Mouse (Mus musculus) neural tube, postnatal 0 days (tissue): ENCODE results near the gene Tgds. TPM values are rescaled to one million over a fixed set of nuclear protein-coding genes. Genes with fewer than 3 reads are reported as not detected.

Source experiments
- polyA plus RNA-seq: library from polyadenylated mRNA; unstranded; fragments of >200 nt; fragmentation: Nextera tagmentation; extraction: Ambion mirVana; gene quantifications from 2 replicates; pipeline ENCODE4 v1.2.1, GENCODE M21; 2015

Gene Tgds
- polyA plus RNA-seq = 12.1 and 14.1 TPM in 2 replicates

GRCm38 (mm10) chr14:118132642-118132977, at the start of gene Tgds:
Tgds (minus strand) TSS chr14:118132755.

DNA sequence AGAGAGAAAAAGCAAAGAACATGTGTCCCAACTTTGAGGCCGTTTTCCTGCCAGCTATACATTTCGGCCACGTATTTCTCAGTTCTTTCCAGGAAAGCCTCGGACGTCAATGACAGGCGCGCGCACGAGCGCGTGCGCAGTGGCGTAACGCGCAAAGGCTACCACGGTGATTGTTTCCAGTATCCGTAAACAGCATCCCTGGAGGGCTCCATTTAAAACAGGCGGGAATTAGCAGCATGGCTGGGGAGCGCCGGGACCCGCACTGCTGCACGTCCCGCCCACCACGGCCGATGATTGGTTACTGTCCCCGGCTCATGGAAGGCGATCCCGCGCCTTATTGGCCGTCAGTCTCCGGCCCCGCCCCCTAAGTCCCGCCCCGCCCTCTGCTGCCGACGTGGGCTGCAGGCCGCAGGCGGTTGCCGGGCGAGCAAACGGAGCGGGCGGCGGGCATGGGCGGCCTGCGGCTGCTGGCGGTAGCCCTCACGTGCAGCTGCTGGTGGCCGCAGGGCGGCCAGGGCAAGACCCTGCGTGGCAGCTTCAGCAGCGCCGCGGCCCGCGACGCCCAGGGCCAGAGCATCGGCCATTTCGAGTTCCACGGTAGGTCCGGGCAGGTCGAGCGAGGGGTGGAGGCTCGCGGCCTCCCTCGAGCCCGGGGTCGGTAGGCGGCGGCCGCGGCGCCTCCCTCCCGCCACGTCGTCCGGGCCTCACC, 4.3 kb upstream of the Tgds start, which contains the start of gene Gpr180:
TSS of gene Gpr180 (plus strand) at position 415 of the 709 bp plus-strand sequence.

Other genes starting within 250 kb of the Tgds start
- 0.55 and 0.78 TPM in 2 replicates for gene Dct, start 80.5 kb downstream of the Tgds start, polyA plus RNA-seq
- 51.3 and 52.1 TPM in 2 replicates for gene Gpr180, start 4.4 kb upstream of the Tgds start, polyA plus RNA-seq
- 4.7 and 7.2 TPM in 2 replicates for gene Sox21, start 104.3 kb upstream of the Tgds start, polyA plus RNA-seq
- gene Gm9376, start 134.2 kb upstream of the Tgds start, polyA plus RNA-seq = not detected in 2 replicates